Mouse (Mus musculus): ENCODE data around the gene Fam168b.

DNA sequence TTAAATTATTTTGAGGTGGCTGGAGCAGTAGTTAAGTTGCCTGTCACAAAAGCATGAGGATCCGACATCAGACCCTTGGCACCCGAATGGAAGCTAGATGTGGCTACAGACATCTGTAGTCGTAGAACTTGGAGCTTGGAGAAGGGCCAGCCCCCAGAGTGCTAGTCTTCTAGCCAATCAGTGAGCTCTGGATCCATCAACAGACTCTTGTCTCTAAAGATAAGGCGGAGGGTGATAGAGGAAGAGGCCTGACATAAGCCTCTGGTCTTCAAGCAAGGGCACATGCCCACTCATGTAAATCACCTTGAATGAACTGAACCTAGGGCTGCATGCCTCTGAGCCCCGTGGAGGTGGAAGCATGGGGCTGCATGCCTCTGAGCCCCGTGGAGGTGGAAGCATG, 36.7 kb upstream of the Fam168b start:
- TF ChIP-seq CTCF (IDR thresholded peaks at IDR 0.05; ENCODE audit: extremely low read depth, insufficient read depth, low read length), result no peak
- no peak for TF ChIP-seq POLR2A (IDR thresholded peaks at IDR 0.05; ENCODE audit: extremely low read depth, insufficient read depth, low read length)
